Mouse (Mus musculus) bone marrow macrophage, adult 2 months (primary cell): ENCODE results near the gene A530032D15Rik. TPM values are rescaled to one million over a fixed set of nuclear protein-coding genes. Genes with fewer than 3 reads are reported as not detected.
"Not testable (repeated sequence)": the region's sequence is repeated elsewhere in the genome, so short reads cannot be mapped to it uniquely, and the experiment has no call there.

ENCODE experiments used
- H3K27ac ChIP-seq: 2 replicates; pipeline ENCODE4 v1.5.1; 2012; ENCODE audit warnings: low read depth, low read length; ENCODE audit not compliant: insufficient read depth
- H3K4me1 ChIP-seq: 2 replicates; pipeline ENCODE4 v1.6.1; 2012; ENCODE audit warnings: low read length; ENCODE audit not compliant: control insufficient read depth, insufficient read depth
- H3K4me3 ChIP-seq: 2 replicates; pipeline ENCODE4 v1.5.1; 2012; ENCODE audit warnings: mild to moderate bottlenecking, low read length, moderate library complexity; ENCODE audit not compliant: insufficient read depth
- polyA plus RNA-seq: library from polyadenylated mRNA; stranded (reverse); fragments of >200 nt; gene quantifications from 2 replicates; pipeline ENCODE4 v1.2.4, GENCODE M21; 2012; ENCODE audit not compliant: missing spikeins, insufficient read depth, insufficient read length

A530032D15Rik gene
- 5.6 and 6.0 TPM in 2 replicates for polyA plus RNA-seq

DNA sequence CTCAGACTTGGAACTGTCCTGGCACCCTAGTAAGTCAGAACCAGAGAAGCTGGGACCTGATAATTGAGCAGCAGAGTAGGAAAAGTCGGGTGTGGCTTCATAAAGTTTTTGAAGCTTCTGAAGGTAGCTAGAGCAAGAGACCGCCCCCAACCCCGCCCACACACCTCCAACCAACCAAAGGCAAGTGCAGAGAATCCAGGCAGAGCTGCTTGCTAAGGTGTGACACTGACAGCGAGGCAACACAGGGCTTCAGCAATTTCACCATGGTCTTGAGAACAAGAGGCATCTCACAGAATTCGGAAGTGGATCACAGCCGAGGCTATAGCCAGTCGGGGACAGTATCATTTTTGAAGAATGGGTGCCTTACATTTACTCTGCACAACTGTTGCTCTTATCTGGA is at the start of gene A530032D15Rik:
A530032D15Rik (minus strand) TSS at position 101 of the 400 bp plus-strand sequence.
- H3K27ac ChIP-seq, H3K4me3 ChIP-seq, H3K4me1 ChIP-seq: not testable (repeated sequence)

GRCm38 (mm10) chr1:85155151-85155550 is 45.5 kb upstream of the A530032D15Rik start:
- not testable (repeated sequence) for H3K27ac ChIP-seq, H3K4me1 ChIP-seq, H3K4me3 ChIP-seq

DNA sequence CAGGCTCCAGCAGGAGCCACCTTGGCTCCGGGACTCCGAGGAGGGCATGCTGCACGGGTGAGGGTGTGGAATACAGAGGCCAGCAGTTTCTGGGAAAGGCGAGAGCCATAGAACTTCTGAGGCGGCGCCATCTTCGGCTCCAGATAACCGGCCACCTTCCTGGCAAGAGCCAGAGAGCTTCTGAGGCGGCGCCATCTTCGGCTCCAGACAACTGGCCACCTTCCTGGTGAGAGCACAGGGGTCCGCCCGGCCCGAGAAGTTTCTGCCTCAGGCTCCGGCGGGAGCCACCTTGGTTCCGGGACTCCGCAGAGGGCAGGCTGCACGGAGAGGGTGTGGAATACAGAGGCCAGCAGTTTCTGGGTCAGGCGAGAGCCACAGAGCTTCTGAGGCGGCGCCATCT is 24.0 kb upstream of the A530032D15Rik start:
- not testable (repeated sequence) for H3K27ac ChIP-seq, H3K4me3 ChIP-seq

DNA sequence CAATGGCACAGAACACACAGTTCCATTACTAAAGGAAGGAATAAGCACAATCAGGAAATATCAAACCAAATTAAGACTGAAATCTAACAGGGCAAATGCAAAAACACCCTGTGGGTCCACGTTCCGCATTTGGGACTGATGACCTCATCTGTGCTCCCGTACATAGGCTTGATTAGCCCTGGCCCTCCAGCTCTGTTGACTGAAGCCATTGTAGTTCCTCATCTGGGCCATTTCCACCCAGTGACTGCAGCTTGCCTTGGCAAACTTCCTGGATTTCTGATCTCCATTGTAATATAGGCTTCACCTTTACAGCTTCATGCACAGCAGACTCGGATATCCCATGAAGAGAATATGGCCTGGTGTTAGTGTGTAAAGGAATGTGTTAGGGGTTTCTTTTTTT is 12.2 kb upstream of the A530032D15Rik start:
- not testable (repeated sequence) for H3K27ac ChIP-seq, H3K4me1 ChIP-seq, H3K4me3 ChIP-seq

More for the DNA sequence above, 24.0 kb upstream of the A530032D15Rik start:
- not testable (repeated sequence) for H3K4me1 ChIP-seq

GRCm38 (mm10) chr1:85118341-85118740 is 8.7 kb upstream of the A530032D15Rik start:
- not testable (repeated sequence) for H3K4me3 ChIP-seq, H3K27ac ChIP-seq, H3K4me1 ChIP-seq

DNA sequence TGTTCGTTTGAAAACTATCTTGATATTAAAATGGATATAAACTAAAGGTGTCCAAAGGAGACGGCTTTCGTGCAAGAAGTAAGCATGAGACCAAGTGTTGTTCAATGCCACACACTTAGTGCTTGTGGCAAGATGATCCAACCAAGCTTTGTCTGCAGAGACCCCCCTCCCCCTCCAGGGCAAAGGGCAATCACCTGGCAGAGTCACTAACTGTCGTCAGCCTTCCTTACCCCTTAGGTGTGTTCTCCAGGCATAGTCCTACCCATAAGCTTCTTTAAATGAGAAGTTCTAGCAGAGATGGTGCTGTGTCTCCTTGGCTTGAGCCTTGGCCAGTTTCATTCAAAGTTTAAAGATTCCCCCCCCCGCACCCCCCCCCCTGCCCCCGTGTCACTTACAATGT is 7.9 kb upstream of the A530032D15Rik start:
- H3K4me1 ChIP-seq, H3K27ac ChIP-seq, H3K4me3 ChIP-seq: not testable (repeated sequence)

GRCm38 (mm10) chr1:85114666-85115402 is 5.2 kb upstream of the A530032D15Rik start:
- not testable (repeated sequence) for H3K27ac ChIP-seq, H3K4me1 ChIP-seq, H3K4me3 ChIP-seq

GRCm38 (mm10) chr1:85114078-85114477 is 4.4 kb upstream of the A530032D15Rik start:
- H3K4me3 ChIP-seq, H3K4me1 ChIP-seq, H3K27ac ChIP-seq: not testable (repeated sequence)

DNA sequence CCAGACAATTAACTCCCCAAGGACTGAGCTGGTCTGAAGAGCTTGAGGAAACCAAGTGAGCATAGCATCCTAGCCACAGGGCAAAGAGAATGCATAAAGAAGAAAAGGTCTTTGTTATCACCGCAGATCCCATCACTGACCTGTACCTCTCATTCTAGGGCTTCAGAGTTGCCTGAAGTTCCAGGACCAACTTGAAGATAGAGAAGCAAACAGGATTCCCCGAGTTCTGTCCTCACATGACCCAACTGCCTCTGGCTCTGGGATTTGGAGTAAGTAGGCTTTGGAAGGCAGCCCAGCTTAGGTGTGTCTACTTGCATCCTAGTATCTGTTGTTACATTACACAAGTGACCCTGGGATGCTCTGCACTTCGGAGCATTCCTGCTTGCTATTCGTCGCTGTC is 3.2 kb upstream of the A530032D15Rik start:
- not testable (repeated sequence) for H3K4me3 ChIP-seq, H3K27ac ChIP-seq, H3K4me1 ChIP-seq

GRCm38 (mm10) chr1:85112266-85112665 is 2.6 kb upstream of the A530032D15Rik start:
- not testable (repeated sequence) for H3K4me3 ChIP-seq, H3K4me1 ChIP-seq, H3K27ac ChIP-seq

- H3K4me3 ChIP-seq, H3K4me1 ChIP-seq, H3K27ac ChIP-seq: not testable (repeated sequence)
Measured at GRCm38 (mm10) chr1:85111572-85111971, 1.9 kb upstream of the A530032D15Rik start.

DNA sequence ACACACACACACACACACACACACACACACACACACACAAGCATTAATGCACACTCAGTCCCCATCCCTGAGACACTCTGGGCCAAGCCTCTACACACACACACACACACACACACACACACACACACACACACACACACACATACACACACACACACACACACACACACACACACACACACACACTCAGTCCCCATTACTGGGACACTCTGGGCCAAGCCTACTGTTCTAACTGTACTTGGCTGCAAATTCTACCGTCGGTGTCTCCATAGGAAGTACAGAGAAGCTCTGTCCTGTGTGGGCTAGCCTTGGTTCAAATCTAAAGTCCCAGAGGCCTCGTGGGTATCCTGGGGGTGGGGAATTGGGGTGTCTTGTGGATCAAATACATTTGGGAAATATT is 1.2 kb upstream of the A530032D15Rik start:
- not testable (repeated sequence) for H3K4me3 ChIP-seq, H3K27ac ChIP-seq, H3K4me1 ChIP-seq

- not testable (repeated sequence) for H3K4me1 ChIP-seq, H3K27ac ChIP-seq, H3K4me3 ChIP-seq
Measured at GRCm38 (mm10) chr1:85106013-85106412, 3.6 kb downstream of the A530032D15Rik start.

DNA sequence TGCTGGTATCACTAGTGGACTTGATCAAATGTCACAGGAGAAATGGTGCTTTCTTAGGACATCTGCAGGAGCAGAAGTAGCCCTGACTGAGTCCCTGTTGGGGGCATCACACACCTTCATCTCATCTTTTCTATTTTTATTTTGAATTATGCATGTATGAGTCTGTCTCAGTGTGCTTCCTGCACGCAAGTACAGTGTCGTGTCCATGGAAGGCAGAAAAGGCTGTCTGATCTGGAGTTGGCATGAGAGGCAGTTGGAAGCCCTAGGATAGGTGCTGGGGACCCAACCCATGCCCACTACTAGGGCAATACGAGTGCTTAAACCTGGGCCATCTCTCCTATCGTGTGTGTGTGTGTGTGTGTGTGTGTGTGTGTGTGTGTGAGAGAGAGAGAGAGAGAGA is 4.3 kb downstream of the A530032D15Rik start:
- not testable (repeated sequence) for H3K4me3 ChIP-seq, H3K27ac ChIP-seq, H3K4me1 ChIP-seq

GRCm38 (mm10) chr1:85101754-85102153 is 7.9 kb downstream of the A530032D15Rik start:
- not testable (repeated sequence) for H3K4me1 ChIP-seq, H3K27ac ChIP-seq, H3K4me3 ChIP-seq

DNA sequence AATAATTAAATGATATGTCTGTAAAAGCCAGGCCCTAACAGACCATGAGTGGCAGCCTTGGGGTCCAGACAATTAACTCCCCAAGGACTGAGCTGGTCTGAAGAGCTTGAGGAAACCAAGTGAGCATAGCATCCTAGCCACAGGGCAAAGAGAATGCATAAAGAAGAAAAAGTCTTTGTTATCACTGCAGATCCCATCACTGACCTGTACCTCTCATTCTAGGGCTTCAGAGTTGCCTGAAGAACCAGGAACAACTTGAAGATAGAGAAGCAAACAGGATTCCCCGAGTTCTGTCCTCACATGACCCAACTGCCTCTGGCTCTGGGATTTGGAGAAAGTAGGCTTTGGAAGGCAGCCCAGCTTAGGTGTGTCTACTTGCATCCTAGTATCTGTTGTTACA is 9.8 kb downstream of the A530032D15Rik start, which contains the start of gene Gm10553:
Gm10553 (plus strand) TSS at position 301 of the 400 bp plus-strand sequence.
- not testable (repeated sequence) for H3K4me1 ChIP-seq, H3K4me3 ChIP-seq, H3K27ac ChIP-seq
